Mouse (Mus musculus): ENCODE measurements around the gene Gm3043. TPM values are rescaled to one million over a fixed set of nuclear protein-coding genes. Genes with fewer than 3 reads are reported as not detected.
"Not testable (repeated sequence)": the region's sequence is repeated elsewhere in the genome, so short reads cannot be mapped to it uniquely, and the experiment has no call there.

Gene Gm3043
- total RNA-seq (2014; rRNA removed): not detected in 2 replicates
- not detected in 2 replicates for polyA plus RNA-seq (2015; fragmentation: Nextera tagmentation; extraction: Ambion mirVana)

DNA sequence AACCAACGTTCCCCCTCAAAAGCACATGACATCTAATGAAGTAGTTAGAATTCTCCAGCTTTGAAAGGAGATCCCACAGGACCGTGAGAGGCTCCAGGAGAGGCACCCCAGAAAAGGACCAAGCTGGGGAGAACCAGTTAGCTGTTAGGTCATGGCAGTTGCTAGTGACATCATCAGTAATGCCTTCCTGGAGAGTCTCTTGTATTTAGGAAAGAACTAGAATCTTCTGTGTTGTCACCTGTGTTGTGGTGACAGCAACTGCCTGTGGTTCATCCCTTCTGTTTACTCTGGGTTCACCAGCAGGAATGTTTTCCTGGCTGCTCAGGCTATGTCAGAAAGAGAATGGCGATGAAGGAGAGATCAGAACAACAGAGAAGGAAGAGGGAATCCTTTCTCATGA is at the start of gene Gm3043:
Gene Gm3043, plus strand, starts transcription at position 301 of the 400 bp plus-strand sequence.
- H3K9ac ChIP-seq (replicated peaks; ENCODE audit: low read length); H3K36me3 ChIP-seq (ENCODE audit: insufficient read depth, low read length); H3K27ac ChIP-seq; H3K4me2 ChIP-seq (ENCODE audit: low read depth, low read length); H3K27me3 ChIP-seq (ENCODE audit: insufficient read depth, low read length); H3K4me1 ChIP-seq (ENCODE audit: insufficient read depth, low read length); DNase-seq (ENCODE audit: low spot score); H3K9me3 ChIP-seq (ENCODE audit: low read length); ATAC-seq; H3K4me3 ChIP-seq (ENCODE audit: low read length): not testable (repeated sequence)
- WGBS: no CpG with 5 or more reads among the region's 3 CpGs

DNA sequence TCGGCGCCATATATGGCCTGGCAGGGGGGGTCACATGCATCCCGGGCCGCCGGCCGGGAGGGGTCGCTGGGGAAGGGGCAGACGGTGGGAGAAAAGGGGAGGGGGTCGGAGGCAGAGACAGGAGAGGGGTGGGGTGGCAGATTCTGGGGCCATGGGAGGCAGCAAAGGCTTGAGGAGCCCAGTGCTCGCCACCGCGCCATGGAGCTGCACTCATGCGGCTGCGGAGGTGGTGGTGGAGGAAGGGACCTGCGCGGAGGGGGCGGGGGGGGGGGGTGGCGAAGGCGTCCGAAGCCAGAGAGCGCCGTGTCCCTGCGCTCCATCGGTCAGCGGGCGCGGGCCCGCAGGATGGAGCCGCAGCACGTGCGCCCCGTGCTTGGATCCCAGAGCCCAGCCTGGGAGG is 36.9 kb upstream of the Gm3043 start, which contains the start of gene Gm3020:
Gene Gm3020, plus strand, starts transcription at position 301 of the 400 bp plus-strand sequence.
- no CpG with 5 or more reads among the region's 32 CpGs for WGBS
- not testable (repeated sequence) for ATAC-seq; H3K4me2 ChIP-seq (ENCODE audit: low read depth, low read length)

More for the DNA sequence above, 36.9 kb upstream of the Gm3043 start, which contains the start of gene Gm3020:
- not testable (repeated sequence) for DNase-seq (ENCODE audit: low spot score); H3K4me1 ChIP-seq (ENCODE audit: insufficient read depth, low read length); H3K4me3 ChIP-seq (ENCODE audit: low read length); H3K36me3 ChIP-seq (ENCODE audit: insufficient read depth, low read length); H3K9me3 ChIP-seq (ENCODE audit: low read length); H3K27ac ChIP-seq; H3K27me3 ChIP-seq (ENCODE audit: insufficient read depth, low read length); H3K9ac ChIP-seq (replicated peaks; ENCODE audit: low read length)

Other genes starting within 250 kb of the Gm3043 start
- gene Gm10408, start 239.4 kb upstream of the Gm3043 start, total RNA-seq (2014; rRNA removed): not detected in 2 replicates
- gene Gm10408, start 239.4 kb upstream of the Gm3043 start, polyA plus RNA-seq (2015; fragmentation: Nextera tagmentation; extraction: Ambion mirVana): not detected in 2 replicates
- not detected in 2 replicates for gene Gm3012, start 54.3 kb upstream of the Gm3043 start, total RNA-seq (2014; rRNA removed)
- gene Gm3012, start 54.3 kb upstream of the Gm3043 start, polyA plus RNA-seq (2015; fragmentation: Nextera tagmentation; extraction: Ambion mirVana): not detected in 2 replicates
- gene Gm3020, start 36.8 kb upstream of the Gm3043 start, total RNA-seq (2014; rRNA removed): 6.5 and 6.6 TPM in 2 replicates
- 18.0 and 22.7 TPM in 2 replicates for gene Gm3020, start 36.8 kb upstream of the Gm3043 start, polyA plus RNA-seq (2015; fragmentation: Nextera tagmentation; extraction: Ambion mirVana)
- 1.8 and 2.6 TPM in 2 replicates for gene Gm3002, start 121.3 kb downstream of the Gm3043 start, total RNA-seq (2014; rRNA removed)
- gene Gm3002, start 121.3 kb downstream of the Gm3043 start, polyA plus RNA-seq (2015; fragmentation: Nextera tagmentation; extraction: Ambion mirVana): 2.5 and 4.6 TPM in 2 replicates
- gene Gm3033, start 157.5 kb downstream of the Gm3043 start, total RNA-seq (2014; rRNA removed): 0.37 and 0.47 TPM in 2 replicates
- gene Gm3033, start 157.5 kb downstream of the Gm3043 start, polyA plus RNA-seq (2015; fragmentation: Nextera tagmentation; extraction: Ambion mirVana): not detected in 2 replicates
- gene Gm2916, start 195.4 kb downstream of the Gm3043 start, total RNA-seq (2014; rRNA removed): not detected in 2 replicates
- not detected in 2 replicates for gene Gm2916, start 195.4 kb downstream of the Gm3043 start, polyA plus RNA-seq (2015; fragmentation: Nextera tagmentation; extraction: Ambion mirVana)
- gene Gm3029, start 243.0 kb downstream of the Gm3043 start, total RNA-seq (2014; rRNA removed): not detected in 2 replicates
- 0.19 TPM in 1 of 2 replicates, not detected in the other for gene Gm3029, start 243.0 kb downstream of the Gm3043 start, polyA plus RNA-seq (2015; fragmentation: Nextera tagmentation; extraction: Ambion mirVana)